Mouse (Mus musculus): ENCODE data around the gene Rpl7l1. TPM values are rescaled to one million over a fixed set of nuclear protein-coding genes. Genes with fewer than 3 reads are reported as not detected.

Gene Rpl7l1
- total RNA-seq, 2 experiments from 2014 or later: 47.2 to 53.8 TPM

- no peak for DNase-seq
Observed at GRCm38 (mm10) chr17:46775070-46775469, 7.4 kb downstream of the Rpl7l1 start.

- no peak for DNase-seq
Observed at GRCm38 (mm10) chr17:46774131-46774472, 8.4 kb downstream of the Rpl7l1 start.

- DNase-seq: no peak
Observed at GRCm38 (mm10) chr17:46773278-46774130, 9.0 kb downstream of the Rpl7l1 start.

- peak; percentile 84 to 85 for DNase-seq
Observed at GRCm38 (mm10) chr17:46772404-46773277, 9.8 kb downstream of the Rpl7l1 start, which contains the start of gene 2310039H08Rik. TSS of gene 2310039H08Rik (plus strand) at chr17:46772635.

DNA sequence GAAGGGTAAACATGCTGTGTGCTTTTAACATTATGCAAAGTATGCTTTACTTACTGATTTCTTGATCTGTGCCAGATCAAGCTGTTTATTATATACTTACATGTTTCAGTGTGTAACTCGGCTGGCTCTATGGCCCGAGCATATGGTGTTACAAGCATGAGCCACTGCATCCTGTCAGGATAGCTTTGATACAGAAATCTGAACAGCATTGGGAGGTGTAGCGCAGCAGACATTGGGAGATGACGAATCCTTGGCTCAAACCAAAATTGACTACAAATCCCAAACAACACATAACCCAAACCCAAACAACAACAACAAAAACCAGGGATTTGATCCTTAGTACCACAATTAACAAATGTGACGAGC lies 10.5 kb downstream of the Rpl7l1 start:
- no peak for DNase-seq

- no peak for DNase-seq
Observed at GRCm38 (mm10) chr17:46771616-46772015, 10.9 kb downstream of the Rpl7l1 start.

GRCm38 (mm10) chr17:46771025-46771424 lies 11.4 kb downstream of the Rpl7l1 start:
- no peak for DNase-seq

GRCm38 (mm10) chr17:46770546-46770945 lies 11.9 kb downstream of the Rpl7l1 start:
- no peak for DNase-seq

DNA sequence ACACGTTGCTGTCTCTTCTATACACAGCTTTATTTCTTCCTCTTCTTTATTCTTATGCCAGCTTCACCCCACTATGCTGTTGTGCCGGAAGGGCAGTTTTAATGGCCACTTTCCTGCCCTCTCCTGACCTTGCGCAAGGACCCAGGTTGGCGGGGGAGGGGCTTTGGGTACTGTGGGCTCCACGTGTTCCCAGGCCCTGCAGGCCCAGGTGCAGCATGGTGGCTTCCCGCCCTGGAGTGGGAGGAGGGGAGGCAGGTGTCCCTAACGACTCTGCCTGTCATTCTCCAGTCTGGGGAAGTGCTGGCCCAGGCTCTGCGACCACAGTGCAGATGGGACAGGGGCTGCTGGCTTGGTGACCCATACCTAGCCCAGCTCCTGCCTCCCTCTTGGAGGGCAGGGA lies 14.6 kb downstream of the Rpl7l1 start:
- DNase-seq: no peak

GRCm38 (mm10) chr17:46764916-46765315 lies 17.6 kb downstream of the Rpl7l1 start:
- peak in 1 of 2 experiments; percentile 44 for DNase-seq

GRCm38 (mm10) chr17:46763544-46763943 lies 18.9 kb downstream of the Rpl7l1 start, which contains the start of gene Ptcra:
TSS of gene Ptcra (minus strand) at chr17:46763712.
- no peak for DNase-seq

DNA sequence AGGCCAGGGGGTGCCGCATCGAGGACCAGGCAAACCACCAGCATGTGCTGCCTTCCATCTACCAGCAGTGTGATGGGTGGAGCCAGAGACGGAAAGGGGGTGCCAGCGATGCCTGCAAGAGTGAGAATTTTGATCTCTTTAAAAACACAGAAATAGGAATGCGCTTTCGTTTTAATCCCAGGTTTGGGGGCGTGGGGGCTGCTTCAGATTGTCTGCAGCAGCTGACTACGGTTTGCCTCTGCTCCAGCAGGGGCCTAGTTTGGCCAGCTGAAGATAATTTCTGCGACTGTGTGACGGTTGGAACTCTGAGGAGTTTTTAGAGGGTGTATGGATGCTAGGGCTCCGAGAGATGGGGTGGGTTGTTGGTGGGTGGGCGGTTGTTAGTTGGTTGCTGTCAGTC lies 23.7 kb downstream of the Rpl7l1 start:
- DNase-seq: no peak

DNA sequence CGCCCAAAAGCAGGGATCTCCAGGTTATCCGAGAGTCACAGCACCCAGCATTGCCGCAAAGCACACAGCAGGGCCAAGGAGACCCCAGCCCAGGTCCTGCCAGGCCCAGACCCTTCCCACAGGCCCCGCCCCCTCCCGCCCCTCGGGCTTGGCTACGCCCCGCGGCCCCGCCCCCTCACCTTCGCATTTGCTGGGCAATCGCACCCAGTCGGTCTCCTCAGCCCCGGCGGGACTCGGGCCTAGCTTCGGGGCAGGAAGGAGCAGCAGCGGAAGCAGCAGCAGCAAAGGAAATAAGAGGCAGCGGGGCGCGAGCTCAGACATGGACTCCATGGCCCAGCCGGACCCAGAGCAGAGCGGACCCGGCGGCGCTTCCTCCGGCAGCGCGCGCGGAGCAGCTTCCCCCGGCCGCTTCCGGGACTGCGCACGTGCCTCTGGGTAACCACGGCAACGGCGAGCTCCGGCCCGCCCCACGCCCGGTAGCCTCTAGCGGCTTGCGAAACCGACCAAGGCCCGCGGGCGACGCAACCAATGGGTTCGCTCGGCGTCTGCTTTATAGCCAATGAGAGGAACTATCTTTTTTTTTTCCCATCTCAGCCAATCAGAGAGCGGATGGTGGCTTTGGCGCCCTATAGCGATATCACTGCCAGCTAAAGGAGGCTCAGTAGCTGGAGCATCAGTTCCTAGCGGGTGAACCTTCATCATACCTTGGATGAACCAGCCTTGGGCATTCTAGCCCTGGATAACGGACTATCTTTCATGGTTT lies 30.5 kb downstream of the Rpl7l1 start, which contains the start of gene Cnpy3:
Cnpy3 (minus strand) TSS at position 421 of the 763 bp plus-strand sequence.
- DNase-seq: peak; percentile 95 to 97

DNA sequence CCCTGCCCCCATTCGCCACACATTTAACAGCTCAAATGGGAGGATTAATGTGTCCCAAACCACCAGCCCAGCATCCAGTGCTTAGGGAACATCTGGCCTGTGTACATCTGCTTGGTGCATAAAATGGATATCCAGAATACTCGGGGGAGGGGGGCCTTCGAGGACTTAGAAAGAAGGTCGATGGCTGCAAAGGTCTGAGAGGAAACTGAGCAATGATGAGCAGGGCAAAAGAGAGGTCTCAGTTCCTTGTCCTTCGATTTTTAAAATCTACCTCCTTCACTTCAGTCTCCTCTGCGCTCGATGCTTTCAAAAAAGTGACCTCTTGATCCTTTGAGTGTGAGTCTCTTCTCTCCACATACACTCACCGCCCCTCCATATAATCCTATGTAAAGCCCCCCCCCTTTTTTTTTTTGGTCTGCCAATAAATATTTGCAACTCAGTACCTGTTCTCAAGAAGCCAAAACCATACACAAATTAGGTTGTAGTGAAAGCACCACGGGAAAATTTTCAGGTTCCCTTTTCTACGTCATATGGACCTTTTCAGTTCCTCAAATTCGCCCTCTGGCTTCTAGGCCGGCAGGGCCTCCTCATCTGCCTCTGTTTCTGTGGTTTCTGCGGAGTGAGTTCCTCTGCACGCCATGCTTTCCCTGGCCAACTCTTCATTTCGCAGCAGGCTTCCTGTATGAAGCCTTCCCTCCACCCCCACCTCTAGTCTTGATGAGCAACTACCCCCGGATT lies 31.2 kb downstream of the Rpl7l1 start:
- DNase-seq: no peak

DNA sequence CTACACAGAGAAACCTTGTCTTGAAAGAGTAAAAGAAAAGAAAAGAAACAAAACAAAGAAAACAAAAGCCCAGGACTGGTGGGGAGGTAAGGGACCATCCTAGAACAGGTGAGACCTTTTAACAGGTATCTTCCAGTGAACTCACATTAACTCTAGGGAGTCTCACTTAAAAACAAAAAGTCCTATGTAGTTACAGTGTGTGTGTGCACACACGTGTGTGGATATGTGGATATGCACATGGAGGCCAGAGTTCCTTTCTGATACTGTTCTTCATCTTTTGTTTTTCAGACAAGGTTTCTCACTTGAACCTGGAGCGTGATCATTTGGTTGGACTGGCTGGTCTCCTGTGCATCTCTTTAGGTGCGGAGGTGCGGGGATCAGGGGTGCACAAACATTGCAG lies 31.9 kb downstream of the Rpl7l1 start:
- DNase-seq: no peak

DNA sequence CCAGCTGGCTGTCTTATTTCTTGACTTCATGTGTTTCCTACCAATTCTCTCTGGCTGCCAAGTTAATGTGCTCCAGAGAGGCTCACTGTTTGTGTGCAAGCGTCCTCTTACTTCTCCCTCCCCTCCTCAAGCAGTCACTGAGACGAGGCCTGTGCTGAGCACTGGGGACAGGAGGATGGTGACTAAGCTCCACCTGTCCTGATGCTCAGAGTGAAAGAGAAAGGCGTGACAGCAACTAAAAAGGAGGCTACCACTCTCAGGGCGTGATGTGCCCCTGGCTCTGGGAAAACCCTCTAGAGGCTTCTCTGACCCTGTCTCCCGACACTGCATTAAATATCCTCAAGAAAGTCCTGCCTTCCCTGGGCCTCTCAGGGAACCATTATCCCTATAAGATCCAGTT lies 33.2 kb downstream of the Rpl7l1 start:
- no peak for DNase-seq

GRCm38 (mm10) chr17:46747806-46748205 lies 34.7 kb downstream of the Rpl7l1 start:
- no peak for DNase-seq

DNA sequence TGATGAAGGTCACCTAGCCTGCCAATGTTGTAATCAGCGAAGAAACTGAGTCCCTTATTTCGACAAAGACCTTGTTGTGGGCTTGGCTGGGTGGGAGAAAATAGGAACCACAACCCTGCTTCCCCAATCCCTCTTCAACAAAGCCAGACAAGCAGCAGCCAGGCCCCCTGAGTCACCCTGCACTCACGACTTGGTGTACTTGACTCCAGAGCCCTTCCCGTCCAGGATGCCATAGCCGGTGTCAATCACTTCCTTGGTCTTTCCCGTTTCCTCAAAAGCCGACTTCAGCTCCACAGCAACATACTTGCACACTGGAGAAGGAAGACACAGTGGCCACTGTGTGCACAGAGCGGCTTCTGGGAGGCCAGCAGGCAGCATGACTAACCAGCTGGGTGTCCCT lies 35.2 kb downstream of the Rpl7l1 start:
- no peak for DNase-seq

GRCm38 (mm10) chr17:46745506-46745905 lies 37.0 kb downstream of the Rpl7l1 start:
- no peak for DNase-seq

DNA sequence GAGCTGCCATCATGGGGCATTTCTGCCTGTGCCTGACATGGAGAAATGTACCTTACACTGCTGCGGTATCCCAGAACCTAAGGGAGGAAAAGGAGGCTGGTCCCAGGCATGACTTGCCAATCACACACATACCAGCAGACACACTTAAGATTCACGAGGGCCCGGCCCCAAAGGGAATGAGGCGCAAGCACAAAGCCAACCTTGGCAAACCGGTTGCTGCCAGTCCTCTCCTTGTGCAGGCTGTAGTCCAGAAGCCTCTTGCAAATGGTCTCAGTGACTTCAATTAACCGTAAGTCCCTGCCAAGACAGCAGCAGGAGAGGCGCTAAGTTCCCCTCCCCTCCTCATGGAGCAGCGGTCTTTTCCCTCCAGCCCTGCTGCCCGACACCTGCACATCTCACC lies 39.5 kb downstream of the Rpl7l1 start:
- DNase-seq: no peak

DNA sequence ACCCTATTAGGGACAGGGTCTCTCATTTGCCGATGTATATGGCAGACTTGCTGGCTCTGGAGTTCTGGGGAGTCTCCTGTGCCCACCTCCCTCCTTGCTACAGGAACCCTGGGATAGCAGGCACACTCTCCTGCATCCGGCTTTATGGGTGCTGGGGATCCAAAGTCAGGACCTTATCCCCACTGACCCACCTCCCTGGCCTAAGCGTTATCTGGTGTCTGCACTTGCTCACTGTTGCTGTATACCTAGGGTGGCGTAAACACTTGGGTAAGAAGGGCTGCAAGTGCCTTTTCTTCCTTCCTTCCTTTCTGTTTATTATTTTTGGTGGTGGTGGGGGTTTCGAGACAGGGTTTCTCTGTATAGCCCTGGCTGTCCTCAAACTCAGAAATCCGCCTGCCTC lies 41.2 kb downstream of the Rpl7l1 start:
- DNase-seq: no peak

DNA sequence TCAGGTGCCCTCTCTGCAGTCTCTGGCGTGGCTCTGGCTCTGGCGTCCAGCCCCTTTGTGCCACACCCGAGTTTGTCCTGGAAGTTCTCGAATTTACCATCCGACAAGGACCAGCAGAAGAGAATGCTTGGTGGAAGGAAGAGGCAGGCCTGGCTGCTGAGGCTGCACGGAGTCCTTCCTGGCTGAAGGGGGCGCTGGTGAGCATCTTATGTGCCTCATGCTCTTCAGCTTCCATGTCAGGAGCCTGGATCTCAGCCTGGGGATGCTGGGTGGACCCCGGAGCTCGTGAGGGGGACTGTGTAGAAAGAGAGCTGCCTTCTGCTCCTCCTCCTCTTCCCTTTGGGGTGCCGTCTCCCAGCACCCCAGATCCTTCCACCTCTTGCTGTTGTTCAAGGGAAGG lies 46.3 kb downstream of the Rpl7l1 start:
- DNase-seq: no peak
